Mouse (Mus musculus) gastrocnemius, adult 8-10 months (tissue): Measurements from ENCODE around the gene Mfsd11. TPM values are rescaled to one million over a fixed set of nuclear protein-coding genes. Genes with fewer than 3 reads are reported as not detected.

Experiments
- DNase-seq, 2 experiments: peaks; one replicate each; pipeline ENCODE4 v3.0.0; 2022; ENCODE audit warnings: low spot score in 2 of 2
- total RNA-seq, 4 experiments: library from RNA; stranded (reverse); gene quantifications; 2 replicates each; pipeline ENCODE4 v1.2.4; 2022

The Mfsd11 gene
- 10 to 100 TPM; 21.7 to 23.9 (median 22.7) TPM for total RNA-seq

GRCm38 (mm10) chr11:116852291-116852890 lies at the start of gene Mfsd11:
Gene Mfsd11 (plus strand): TSS chr11:116852440.
- peak; percentile 51 to 67 for DNase-seq

GRCm38 (mm10) chr11:116802709-116803108 lies 49.5 kb upstream of the Mfsd11 start:
- no peak for DNase-seq

GRCm38 (mm10) chr11:116806136-116807071 lies 45.8 kb upstream of the Mfsd11 start:
- no peak for DNase-seq

- DNase-seq = no peak
These were observed 45.1 kb upstream of the Mfsd11 start for GRCm38 (mm10) chr11:116807116-116807515.

- no peak for DNase-seq
These were observed 44.7 kb upstream of the Mfsd11 start for GRCm38 (mm10) chr11:116807526-116807925.

- DNase-seq = peak; percentile 78 to 83
These were observed 44.2 kb upstream of the Mfsd11 start for GRCm38 (mm10) chr11:116807938-116808606.

GRCm38 (mm10) chr11:116808811-116809395 lies 43.3 kb upstream of the Mfsd11 start:
- DNase-seq = no peak

GRCm38 (mm10) chr11:116809520-116809919 lies 42.7 kb upstream of the Mfsd11 start:
- no peak for DNase-seq

- no peak for DNase-seq
These were observed 41.7 kb upstream of the Mfsd11 start for GRCm38 (mm10) chr11:116810528-116810927.

GRCm38 (mm10) chr11:116810983-116811901 lies 41.0 kb upstream of the Mfsd11 start:
- no peak for DNase-seq

- no peak for DNase-seq
These were observed 39.3 kb upstream of the Mfsd11 start for GRCm38 (mm10) chr11:116812793-116813529.

- no peak for DNase-seq
These were observed 38.6 kb upstream of the Mfsd11 start for GRCm38 (mm10) chr11:116813610-116814009.

- peak in 1 of 2 experiments; percentile 79 for DNase-seq
These were observed 38.0 kb upstream of the Mfsd11 start for GRCm38 (mm10) chr11:116814076-116814883.

- no peak for DNase-seq
These were observed 37.3 kb upstream of the Mfsd11 start for GRCm38 (mm10) chr11:116814884-116815415.

GRCm38 (mm10) chr11:116816769-116817168 lies 35.5 kb upstream of the Mfsd11 start:
- DNase-seq = no peak

GRCm38 (mm10) chr11:116817567-116817966 lies 34.7 kb upstream of the Mfsd11 start:
- no peak for DNase-seq

GRCm38 (mm10) chr11:116818722-116819121 lies 33.5 kb upstream of the Mfsd11 start:
- DNase-seq = no peak

- DNase-seq = no peak
These were observed 32.2 kb upstream of the Mfsd11 start for GRCm38 (mm10) chr11:116819932-116820593.
